Mouse (Mus musculus): ENCODE data around the gene Sypl2.

Sypl2 gene

GRCm38 (mm10) chr3:108180514-108180913, 45.9 kb downstream of the Sypl2 start:
- DNase-seq (ENCODE audit: extremely low read depth, low read depth, low spot score) = no peak

GRCm38 (mm10) chr3:108178756-108179715, 47.4 kb downstream of the Sypl2 start:
- DNase-seq (ENCODE audit: extremely low read depth, low read depth, low spot score) = no peak

GRCm38 (mm10) chr3:108174672-108175531, 51.5 kb downstream of the Sypl2 start:
- no peak for DNase-seq (ENCODE audit: extremely low read depth, low read depth, low spot score)

- DNase-seq (ENCODE audit: extremely low read depth, low read depth, low spot score) = no peak
Measured at GRCm38 (mm10) chr3:108169199-108169598, 57.2 kb downstream of the Sypl2 start.

GRCm38 (mm10) chr3:108167499-108167898, 58.9 kb downstream of the Sypl2 start:
- no peak for DNase-seq (ENCODE audit: extremely low read depth, low read depth, low spot score)

- no peak for DNase-seq (ENCODE audit: extremely low read depth, low read depth, low spot score)
Measured at GRCm38 (mm10) chr3:108166486-108167211, 59.8 kb downstream of the Sypl2 start.

GRCm38 (mm10) chr3:108165532-108166315, 60.7 kb downstream of the Sypl2 start:
- DNase-seq (ENCODE audit: extremely low read depth, low read depth, low spot score) = no peak

GRCm38 (mm10) chr3:108164807-108165206, 61.6 kb downstream of the Sypl2 start:
- DNase-seq (ENCODE audit: extremely low read depth, low read depth, low spot score) = no peak

- no peak for DNase-seq (ENCODE audit: extremely low read depth, low read depth, low spot score)
Measured at GRCm38 (mm10) chr3:108164091-108164490, 62.4 kb downstream of the Sypl2 start.

All from fat pad, adult 2 months (tissue).